Mouse (Mus musculus) cortical plate, adult 2 months (tissue): ENCODE measurements around the gene 6030445D17Rik. TPM values are rescaled to one million over a fixed set of nuclear protein-coding genes. Genes with fewer than 3 reads are reported as not detected.

ENCODE experiments used
- H3K27ac ChIP-seq: fragments of 200-500 bp; 2 replicates; pipeline ENCODE4 v1.5.1; 2012; ENCODE audit warnings: low read length, control low read depth, inconsistent platforms; ENCODE audit not compliant: insufficient read depth
- H3K4me1 ChIP-seq: fragments of 200-500 bp; 2 replicates; pipeline ENCODE4 v1.6.1; 2011; ENCODE audit warnings: low read length; ENCODE audit not compliant: control insufficient read depth, insufficient read depth
- H3K4me3 ChIP-seq: fragments of 200-500 bp; 2 replicates; pipeline ENCODE4 v1.5.1; 2011; ENCODE audit warnings: mild to moderate bottlenecking, low read length, control low read depth; ENCODE audit not compliant: insufficient read depth
- CTCF ChIP-seq: fragments of 200-500 bp; IDR thresholded peaks from 2 replicates; pipeline ENCODE4 v1.5.1; 2011; ENCODE audit warnings: mild to moderate bottlenecking, control low read depth, low read length; ENCODE audit not compliant: insufficient read depth; ENCODE audit errors: extremely low read depth
- POLR2A ChIP-seq: fragments of 200-500 bp; IDR thresholded peaks from 2 replicates; pipeline ENCODE4 v1.6.1; 2011; ENCODE audit warnings: mild to moderate bottlenecking, low read length, control low read depth; ENCODE audit not compliant: insufficient read depth; ENCODE audit errors: extremely low read depth
- polyA plus RNA-seq: library from polyadenylated mRNA; depleted of rRNA; stranded (reverse); fragments of >200 nt; gene quantifications from 2 replicates; pipeline ENCODE4 v1.2.3, GENCODE M21; 2012

Gene 6030445D17Rik
- polyA plus RNA-seq, 1 experiment = 0.35 TPM

DNA sequence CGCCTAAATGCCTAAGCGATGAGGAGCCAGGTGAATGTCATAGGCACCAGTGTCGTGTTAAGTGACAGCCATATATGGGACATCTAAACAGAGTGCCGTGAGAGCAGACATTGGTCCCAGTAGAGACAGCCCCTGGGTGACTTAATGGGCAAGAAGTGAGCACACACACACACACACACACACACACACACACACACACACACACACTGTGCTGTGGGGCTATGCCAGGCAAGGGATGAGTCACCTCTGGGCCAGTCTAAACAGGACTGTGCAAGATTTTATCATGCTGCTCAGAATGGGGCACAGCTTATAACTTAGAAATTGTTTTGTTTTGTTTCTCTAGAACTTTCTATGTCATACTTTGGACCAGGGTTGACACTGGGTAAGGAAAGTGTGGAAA is 28.0 kb upstream of the 6030445D17Rik start:
- Histone ChIP-seq H3K4me1 (no peaks in the 10 kb centered on the region), H3K27ac (no peak overlapping the region), H3K4me3 (no peak overlapping the region)
- TF ChIP-seq POLR2A = no peak
- TF ChIP-seq CTCF = no peak

DNA sequence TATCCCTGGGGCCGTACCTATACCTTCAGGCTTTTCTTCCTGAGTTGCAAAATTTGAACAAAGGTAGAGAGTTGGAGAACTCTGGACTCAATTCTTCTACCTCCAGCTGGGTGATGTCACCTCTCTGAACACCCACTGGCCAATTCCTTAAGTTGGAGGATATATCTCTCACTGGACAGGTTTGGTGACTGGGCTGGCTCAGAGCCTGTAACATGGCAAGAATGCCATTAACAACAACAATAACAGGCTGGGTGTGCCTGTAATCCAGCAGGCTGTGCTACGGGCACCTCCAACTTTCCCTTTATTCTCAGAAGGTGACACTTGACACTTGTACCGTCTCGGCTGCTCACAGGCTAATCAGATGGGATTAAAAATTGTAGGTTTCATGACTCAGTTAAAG is 22.9 kb upstream of the 6030445D17Rik start:
- Histone ChIP-seq H3K4me3 (no peak overlapping the region), H3K27ac (no peak overlapping the region)
- TF ChIP-seq CTCF (no peak), POLR2A (no peak)

DNA sequence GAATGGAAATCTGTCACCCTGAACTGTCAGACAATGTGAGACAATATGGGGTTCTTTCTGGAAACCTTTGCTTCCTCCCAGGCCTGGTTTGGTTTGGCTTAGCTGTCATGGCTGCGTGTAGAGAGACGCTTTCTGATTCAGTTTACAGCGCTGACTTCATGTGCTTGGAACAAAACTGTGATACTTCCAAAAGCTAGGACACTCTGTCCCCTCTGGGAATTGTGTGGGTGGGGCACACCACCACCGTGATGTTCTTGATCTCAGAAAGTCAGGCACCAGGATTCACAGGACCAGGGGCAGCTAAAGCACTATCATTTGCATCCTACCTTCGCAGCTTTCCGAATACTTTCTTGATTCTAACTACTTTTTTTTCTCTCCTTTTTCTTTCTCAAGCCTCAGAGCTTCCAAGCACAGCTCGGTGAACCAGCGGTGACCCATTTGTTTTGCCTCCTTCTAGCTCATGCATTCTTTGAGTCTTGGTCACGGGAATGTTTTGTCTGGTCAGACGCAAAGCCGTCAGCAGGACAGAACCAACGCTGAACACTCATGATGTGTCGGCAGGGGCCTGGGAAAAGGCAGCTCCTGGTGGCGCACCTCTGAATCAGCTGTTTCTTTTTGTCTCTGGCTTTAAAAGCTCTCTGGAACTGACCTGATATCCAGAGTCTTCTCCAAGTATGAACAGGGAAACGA is 20.6 kb upstream of the 6030445D17Rik start:
- H3K4me3 ChIP-seq = no peak overlapping the region
- no peaks in the 10 kb centered on the region for H3K4me1 ChIP-seq
- no peak overlapping the region for H3K27ac ChIP-seq
- TF ChIP-seq POLR2A = no peak
- TF ChIP-seq CTCF = no peak

More for the DNA sequence above, 22.9 kb upstream of the 6030445D17Rik start:
- H3K4me1 ChIP-seq = no peaks in the 10 kb centered on the region

DNA sequence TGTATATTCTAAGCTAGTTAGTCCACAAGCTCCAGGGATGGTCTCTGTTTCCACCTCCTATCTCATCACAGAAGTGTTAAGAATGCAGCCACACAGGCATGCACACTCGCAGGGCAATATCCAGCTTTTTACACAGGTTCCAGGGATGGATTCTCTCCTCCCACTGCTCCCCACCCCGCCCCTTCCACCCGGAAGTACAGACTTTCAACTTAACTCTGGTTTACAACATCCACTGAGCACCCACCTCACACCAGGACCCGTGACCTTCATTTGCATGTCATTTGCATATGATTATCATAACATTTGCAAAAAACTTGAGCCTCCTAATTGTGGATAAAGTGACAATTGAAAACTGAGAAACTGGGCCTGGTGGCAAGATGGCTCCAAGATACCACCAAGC is 17.5 kb upstream of the 6030445D17Rik start:
- no peaks in the 10 kb centered on the region for H3K4me1 ChIP-seq
- no peak for TF ChIP-seq POLR2A
- H3K4me3 ChIP-seq = no peak overlapping the region

DNA sequence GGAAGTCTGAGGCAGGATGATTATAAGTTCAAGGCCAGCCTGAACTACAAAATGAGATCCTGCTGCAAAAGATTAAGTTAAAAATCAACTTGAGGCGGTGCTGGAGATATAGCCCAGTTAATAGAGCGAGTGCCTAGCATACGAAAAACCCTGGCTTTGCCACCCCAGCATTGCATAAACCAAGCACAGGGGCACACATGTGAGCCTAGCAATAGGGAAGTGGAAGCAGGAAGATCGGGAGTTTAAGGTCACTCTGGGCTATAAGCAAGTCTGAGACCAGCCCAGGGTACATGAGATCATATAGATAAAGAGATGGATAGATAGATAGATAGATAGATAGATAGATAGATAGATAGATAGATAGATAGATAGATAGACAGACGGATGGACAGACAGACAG is 12.3 kb upstream of the 6030445D17Rik start:
- Histone ChIP-seq H3K4me1 (no peaks in the 10 kb centered on the region), H3K27ac (no peak overlapping the region), H3K4me3 (no peak overlapping the region)
- TF ChIP-seq CTCF = no peak
- no peak for TF ChIP-seq POLR2A

More for the DNA sequence above, 17.5 kb upstream of the 6030445D17Rik start:
- no peak overlapping the region for H3K27ac ChIP-seq

DNA sequence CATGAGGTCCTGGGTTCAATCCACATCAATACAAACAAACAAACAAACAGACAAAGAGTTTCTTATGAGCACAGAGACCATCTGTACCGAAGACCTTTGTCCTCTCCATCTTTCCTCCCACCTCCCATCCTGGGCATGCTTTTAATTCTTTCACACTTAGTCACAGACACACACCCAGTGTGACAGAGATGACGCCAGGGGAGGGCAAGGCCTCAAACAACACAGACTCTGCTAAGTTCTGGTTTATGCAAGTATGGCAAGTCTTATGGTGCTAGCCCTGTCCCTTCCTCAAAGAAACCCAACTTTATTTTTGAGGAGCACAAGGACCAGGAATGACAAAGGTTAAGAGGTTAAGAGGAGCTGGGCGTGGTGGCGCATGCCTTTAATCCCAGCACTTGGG is 11.8 kb upstream of the 6030445D17Rik start:
- Histone ChIP-seq H3K4me3 (no peak overlapping the region), H3K4me1 (no peaks in the 10 kb centered on the region), H3K27ac (no peak overlapping the region)
- TF ChIP-seq POLR2A = no peak

DNA sequence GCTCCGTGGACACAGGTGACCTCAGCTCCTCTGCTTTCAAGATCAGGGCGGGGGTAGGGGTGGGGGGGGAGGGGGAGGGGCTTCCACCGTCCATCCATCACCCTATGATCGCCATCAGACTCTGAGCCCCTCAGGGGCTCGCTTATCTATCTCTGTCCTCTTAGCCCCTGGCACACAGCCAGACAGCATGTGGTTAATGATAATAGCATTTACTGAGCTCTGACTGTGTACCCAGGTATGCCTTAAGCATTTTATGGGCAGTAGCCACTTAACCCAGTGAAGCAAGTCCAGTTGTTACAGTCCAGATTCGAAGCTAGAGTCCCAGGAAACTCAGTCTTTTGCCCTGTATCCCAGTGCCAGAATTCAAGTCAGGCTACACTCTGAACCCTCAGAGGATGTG is 10.5 kb upstream of the 6030445D17Rik start:
- no peak for TF ChIP-seq POLR2A
- TF ChIP-seq CTCF = no peak
- no peaks in the 10 kb centered on the region for H3K4me1 ChIP-seq
- H3K4me3 ChIP-seq = no peak overlapping the region
- no peak overlapping the region for H3K27ac ChIP-seq

DNA sequence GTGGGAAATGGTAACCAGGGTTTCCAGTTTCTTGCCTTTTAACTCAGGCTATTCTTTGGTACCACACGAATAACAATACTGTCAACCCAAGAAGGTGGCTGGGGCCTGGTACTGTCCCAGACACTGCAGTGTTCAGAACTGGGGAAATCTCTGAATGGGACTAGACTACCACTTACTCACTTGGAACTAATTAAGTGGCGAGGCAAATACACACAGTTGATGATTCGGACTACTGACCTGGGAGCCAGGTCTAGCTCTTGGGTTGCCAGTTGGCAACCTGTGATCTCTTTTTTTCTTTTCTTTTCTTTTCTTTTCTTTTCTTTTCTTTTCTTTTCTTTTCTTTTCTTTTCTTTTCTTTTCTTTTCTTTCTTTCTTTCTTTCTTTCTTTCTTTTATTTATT is 9.8 kb upstream of the 6030445D17Rik start:
- no peaks in the 10 kb centered on the region for H3K4me1 ChIP-seq
- H3K4me3 ChIP-seq = no peak overlapping the region
- no peak overlapping the region for H3K27ac ChIP-seq
- TF ChIP-seq POLR2A (no peak), CTCF (no peak)

DNA sequence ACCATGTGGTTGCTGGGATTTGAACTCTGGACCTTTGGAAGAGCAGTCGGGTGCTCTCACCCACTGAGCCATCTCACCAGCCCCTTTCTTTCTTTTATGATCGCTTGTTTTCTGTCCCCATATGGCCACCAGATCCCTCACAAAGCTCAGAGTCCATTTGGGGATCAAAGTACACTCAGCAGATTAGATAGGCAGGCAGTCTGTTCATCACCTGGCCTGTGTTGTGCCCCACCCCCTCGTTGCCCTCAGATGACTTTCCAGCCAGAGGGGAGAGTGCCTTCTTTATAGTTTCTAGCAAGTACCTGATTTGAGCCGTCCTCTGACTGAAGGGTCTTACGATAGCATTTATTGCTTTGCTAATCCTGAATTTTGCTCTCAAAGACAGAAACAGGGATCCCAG is 9.3 kb upstream of the 6030445D17Rik start:
- no peak for TF ChIP-seq POLR2A
- TF ChIP-seq CTCF = no peak
- no peaks in the 10 kb centered on the region for H3K4me1 ChIP-seq
- no peak overlapping the region for H3K27ac ChIP-seq
- no peak overlapping the region for H3K4me3 ChIP-seq

DNA sequence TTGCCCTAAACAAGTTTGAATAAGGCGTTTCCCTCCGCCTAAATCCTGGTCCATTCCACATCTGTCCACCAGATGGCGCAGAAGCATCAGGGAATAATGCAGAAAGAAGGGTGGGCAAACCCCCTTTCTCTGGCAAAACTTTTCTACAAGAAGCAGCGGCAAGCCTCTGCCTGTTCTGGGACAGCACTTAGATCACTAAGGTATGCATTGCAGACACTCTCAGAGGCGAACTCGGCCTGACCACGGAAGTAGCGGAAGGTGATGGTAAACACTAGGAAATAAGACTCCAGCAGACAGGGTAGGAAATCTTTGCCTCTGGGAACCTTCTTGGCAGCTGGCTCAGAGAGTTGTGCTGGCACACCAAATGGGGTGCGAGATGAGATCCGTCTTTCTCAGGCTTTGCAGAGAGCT is 7.2 kb upstream of the 6030445D17Rik start:
- no peaks in the 10 kb centered on the region for H3K4me1 ChIP-seq
- no peak overlapping the region for H3K4me3 ChIP-seq
- TF ChIP-seq POLR2A (no peak), CTCF (peak; percentile 96)
- no peak overlapping the region for H3K27ac ChIP-seq
